Mouse (Mus musculus) brown adipose tissue, adult 24 weeks (tissue): ENCODE data around the gene Gna13. TPM values are rescaled to one million over a fixed set of nuclear protein-coding genes. Genes with fewer than 3 reads are reported as not detected.
A peak's percentile ranks its signal among the peaks of the same experiment; 100 is the strongest.

Source experiments
- H3K27ac ChIP-seq: fragments of 200-500 bp; replicated peaks from 2 replicates; pipeline ENCODE4 v1.5.1; 2012; ENCODE audit warnings: low read depth, mild to moderate bottlenecking, low read length
- H3K4me1 ChIP-seq: fragments of 200-500 bp; 2 replicates; pipeline ENCODE4 v1.6.1; 2012; ENCODE audit warnings: low read length, mixed read lengths; ENCODE audit not compliant: control insufficient read depth, insufficient read depth, insufficient read length
- H3K4me3 ChIP-seq: fragments of 200-500 bp; 2 replicates; pipeline ENCODE4 v1.5.1; 2012; ENCODE audit warnings: low read depth, mild to moderate bottlenecking, low read length, moderate library complexity; ENCODE audit not compliant: insufficient read depth
- polyA plus RNA-seq: library from polyadenylated mRNA; stranded (reverse); fragments of >200 nt; gene quantifications from 2 replicates; pipeline ENCODE4 v1.2.4, GENCODE M21; 2012; ENCODE audit not compliant: missing spikeins, insufficient read depth, insufficient read length

Gene Gna13
- polyA plus RNA-seq, 1 experiment: 43.8 TPM

DNA sequence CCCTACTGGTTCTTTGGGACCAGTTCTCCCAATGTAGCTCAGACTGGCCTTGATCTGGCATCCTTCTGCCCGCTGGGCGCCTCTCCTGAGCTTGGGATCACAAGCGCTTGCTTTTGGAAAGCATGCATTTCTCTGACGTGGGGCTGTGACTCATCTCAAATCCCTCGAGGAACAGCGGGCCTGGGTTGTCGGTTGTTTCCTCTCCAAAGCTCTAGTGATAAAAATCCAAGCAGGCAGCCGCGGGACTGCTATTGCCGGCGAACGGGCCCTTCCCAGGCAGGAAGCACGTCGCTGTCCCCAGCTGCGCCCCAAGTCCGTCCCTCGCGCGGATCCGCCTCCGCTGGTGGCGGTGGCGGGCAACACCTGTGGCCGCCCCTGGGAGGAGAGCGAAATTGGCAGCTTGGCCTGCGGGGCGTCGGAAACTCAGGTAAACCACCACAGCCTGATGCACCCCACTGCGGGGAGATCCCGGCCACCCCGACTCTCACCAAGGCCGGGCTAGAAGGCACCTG, 77.3 kb downstream of the Gna13 start:
- H3K27ac ChIP-seq: 0 out of 2 replicates have a peak overlapping the region, but pooled peaks have one; percentile 2
- peak overlapping the region; percentile 78 for H3K4me3 ChIP-seq
- H3K4me1 ChIP-seq: peaks cover 4% of the 10 kb centered on the region; the same call in 1 of the 2 replicates

DNA sequence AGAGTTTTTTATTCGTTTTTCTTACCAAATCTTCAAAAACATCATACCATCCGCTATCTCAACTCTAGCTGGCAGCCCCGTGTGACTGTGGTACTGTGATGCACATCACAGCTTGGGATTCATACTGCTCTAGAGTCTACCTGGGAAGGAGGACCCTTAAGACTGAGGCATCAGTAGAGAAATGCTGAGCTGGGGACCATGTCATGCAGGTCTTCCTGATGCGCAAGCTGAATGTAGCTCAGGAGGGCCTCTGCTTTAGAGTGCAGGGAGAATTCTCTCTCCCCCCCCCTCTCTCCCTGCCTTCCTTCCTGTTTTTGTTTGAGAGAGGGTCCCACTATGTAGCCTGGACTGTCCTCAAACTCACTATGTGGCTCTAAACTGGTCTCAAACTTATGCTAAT, 78.0 kb downstream of the Gna13 start:
- H3K27ac ChIP-seq: no peak overlapping the region
- peaks cover 4% of the 10 kb centered on the region; the same call in 1 of the 2 replicates for H3K4me1 ChIP-seq
- H3K4me3 ChIP-seq: peak overlapping the region; percentile 78

DNA sequence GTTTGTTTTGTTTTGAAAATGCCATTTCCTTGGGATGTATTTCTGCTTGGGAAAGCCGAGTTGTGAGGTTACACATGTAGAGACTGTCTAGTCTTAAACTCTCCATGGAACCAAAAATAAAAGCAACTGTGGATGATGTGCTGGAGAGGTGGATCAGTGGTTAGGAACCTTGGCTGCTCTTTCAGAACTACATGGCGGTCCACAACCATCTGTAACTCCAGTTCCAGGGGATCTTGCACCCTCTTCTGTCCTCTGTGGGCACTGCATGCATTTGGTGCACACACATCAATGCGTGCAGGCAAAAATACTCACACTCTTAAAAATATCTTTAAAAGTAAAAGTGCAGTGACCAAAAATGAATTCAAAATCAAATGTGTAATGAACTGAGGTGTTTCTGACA, 78.5 kb downstream of the Gna13 start:
- Histone ChIP-seq H3K4me1 (peaks cover 4% of the 10 kb centered on the region; the same call in 1 of the 2 replicates), H3K4me3 (no peak overlapping the region), H3K27ac (no peak overlapping the region)

DNA sequence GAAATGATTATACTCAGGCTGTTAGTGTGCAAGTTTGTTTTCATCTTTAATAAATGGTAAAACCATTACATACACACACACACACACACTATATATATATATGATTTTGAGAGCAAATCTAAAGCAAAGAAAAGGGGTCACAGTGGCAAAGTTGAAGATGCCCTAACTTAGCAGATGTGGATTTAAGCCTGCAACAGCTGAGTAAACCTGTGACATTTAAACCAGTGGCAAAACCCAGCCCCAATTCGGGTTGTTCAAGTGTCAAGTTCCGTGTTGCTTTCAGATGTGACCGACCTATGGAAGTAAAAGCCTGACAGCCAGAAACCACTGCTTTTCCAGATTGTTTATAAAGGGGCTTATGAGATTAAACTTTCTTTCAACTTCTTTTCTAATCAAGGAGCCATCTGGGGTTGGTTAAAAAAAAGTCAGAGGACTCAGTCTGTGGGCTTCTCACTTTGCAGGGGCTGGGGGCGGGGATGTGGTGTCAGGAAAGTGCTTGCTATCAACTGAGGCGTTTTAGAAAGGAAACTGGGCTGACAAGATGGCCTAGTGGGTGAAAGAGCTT, 79.6 kb downstream of the Gna13 start:
- Histone ChIP-seq H3K27ac (no peak overlapping the region), H3K4me1 (peaks cover 4% of the 10 kb centered on the region; the same call in 1 of the 2 replicates), H3K4me3 (no peak overlapping the region)

DNA sequence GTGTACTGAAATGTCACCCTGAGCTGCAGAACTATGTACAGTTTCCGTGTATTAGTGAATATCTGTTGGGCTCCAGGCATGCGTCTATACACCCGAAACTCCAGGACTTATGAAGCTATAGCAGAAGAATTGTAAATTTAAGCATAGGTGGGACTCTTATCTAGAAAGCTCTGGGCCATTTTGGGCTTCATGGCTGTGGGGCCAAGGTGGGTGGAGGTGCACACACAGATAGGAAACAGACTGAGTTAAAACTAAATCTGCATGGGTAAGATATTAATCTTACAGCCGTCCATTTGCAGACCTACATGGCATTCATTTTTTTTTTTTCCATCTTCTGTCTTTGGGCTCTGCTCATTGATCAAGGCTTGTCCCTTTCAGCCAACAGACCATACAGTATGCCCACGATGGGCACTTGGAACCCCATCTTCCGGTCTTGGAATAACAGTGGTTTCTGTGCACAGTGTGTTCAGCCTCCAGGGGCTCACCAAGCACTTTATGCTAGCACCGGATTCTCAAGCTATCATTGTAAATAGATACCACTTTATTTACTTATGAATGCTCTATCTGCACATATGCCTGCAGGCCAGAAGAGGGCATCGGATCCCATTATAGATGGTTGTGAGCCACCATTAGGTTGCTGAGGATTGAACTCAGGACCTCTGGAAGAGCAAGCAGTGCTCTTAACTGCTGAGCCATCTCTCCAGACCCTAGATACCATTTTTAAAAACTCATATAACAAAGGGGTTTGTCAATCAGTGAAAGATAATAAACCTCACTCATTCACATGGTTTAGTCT, 81.0 kb downstream of the Gna13 start:
- Histone ChIP-seq H3K4me3 (no peak overlapping the region), H3K4me1 (peaks cover 4% of the 10 kb centered on the region; the same call in 1 of the 2 replicates), H3K27ac (no peak overlapping the region)

DNA sequence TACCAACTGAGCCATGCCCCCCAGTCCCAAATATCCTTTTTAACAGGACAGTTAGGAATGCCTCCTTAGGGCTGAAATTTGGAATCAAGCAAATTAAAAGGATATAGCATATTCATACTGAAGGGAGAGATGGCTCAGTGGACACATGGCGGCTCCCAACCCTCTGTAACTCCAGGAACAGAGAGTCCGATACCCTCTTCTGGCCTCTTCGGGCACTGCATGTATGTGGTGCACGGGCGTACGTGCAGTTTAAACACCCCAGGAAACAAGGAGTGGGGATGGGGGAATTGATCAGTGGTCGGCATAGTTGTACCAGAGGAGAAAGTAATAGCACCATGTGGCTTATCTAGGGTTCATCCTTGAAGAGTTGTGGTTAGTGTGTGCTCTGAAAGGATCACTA, 82.0 kb downstream of the Gna13 start:
- Histone ChIP-seq H3K27ac (no peak overlapping the region), H3K4me3 (no peak overlapping the region), H3K4me1 (peaks cover 4% of the 10 kb centered on the region; the same call in 1 of the 2 replicates)

DNA sequence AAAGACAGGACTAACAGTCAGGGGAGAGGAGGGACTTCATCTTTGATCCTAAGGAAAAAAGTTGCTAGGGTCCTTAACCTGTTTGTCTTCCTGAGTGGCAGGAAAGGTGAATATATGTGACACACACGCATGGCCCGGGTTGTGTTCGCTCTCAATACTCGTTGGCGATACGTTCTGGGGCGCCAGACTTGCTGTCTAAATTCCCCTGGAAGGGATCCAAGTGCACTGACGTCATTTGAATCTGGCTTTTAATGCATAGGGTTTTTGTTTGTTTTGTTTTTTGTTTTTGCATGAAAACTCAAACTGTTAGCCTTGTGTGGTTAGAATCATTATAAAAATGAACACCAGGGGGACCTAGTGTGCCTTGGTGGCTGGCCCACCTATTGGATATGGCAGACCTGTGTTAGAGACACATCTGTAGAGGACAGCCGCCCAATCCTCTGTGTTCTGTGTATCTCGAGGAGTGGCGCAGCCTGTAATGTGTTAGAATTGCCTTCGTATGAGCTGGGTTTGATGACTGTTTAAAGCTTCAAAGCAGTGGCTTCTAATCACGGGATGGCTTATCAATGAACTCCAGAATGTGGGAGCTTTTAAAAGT, 82.9 kb downstream of the Gna13 start:
- Histone ChIP-seq H3K27ac (no peak overlapping the region), H3K4me3 (no peak overlapping the region)

More for the DNA sequence above, 82.9 kb downstream of the Gna13 start:
- H3K4me1 ChIP-seq: peaks cover 4% of the 10 kb centered on the region; the same call in 1 of the 2 replicates

Other genes starting within 250 kb of the Gna13 start
- not detected in 2 replicates for gene E030025P04Rik, start 218.5 kb upstream of the Gna13 start, polyA plus RNA-seq
- not detected in 2 replicates for gene Rgs9, start 64.7 kb upstream of the Gna13 start, polyA plus RNA-seq
- gene 9930022D16Rik, start 51.1 kb downstream of the Gna13 start, polyA plus RNA-seq: not detected in 2 replicates
- gene Amz2, start 63.1 kb downstream of the Gna13 start, polyA plus RNA-seq: 37.3 and 51.5 TPM in 2 replicates
- gene Arsg, start 110.5 kb downstream of the Gna13 start, polyA plus RNA-seq: 1.2 and 3.7 TPM in 2 replicates
- gene Slc16a6, start 110.8 kb downstream of the Gna13 start, polyA plus RNA-seq: 0.63 and 1.2 TPM in 2 replicates
- 16.2 and 25.2 TPM in 2 replicates for gene Wipi1, start 249.1 kb downstream of the Gna13 start, polyA plus RNA-seq